Mouse (Mus musculus): ENCODE data around the gene Gm49355.

Gm49355 gene

GRCm38 (mm10) chr14:12342458-12343131 is 58.8 kb downstream of the Gm49355 start:
- in situ Hi-C loops (cut with MboI; ENCODE audit: unreplicated experiment in 2 of 2) = no loop called here

- in situ Hi-C loops (cut with MboI; ENCODE audit: unreplicated experiment in 2 of 2) = no loop called here
These were observed 59.7 kb downstream of the Gm49355 start for GRCm38 (mm10) chr14:12343451-12343941.

GRCm38 (mm10) chr14:12344061-12344745 is 60.4 kb downstream of the Gm49355 start:
- in situ Hi-C loops (cut with MboI; ENCODE audit: unreplicated experiment in 2 of 2) = no loop called here

DNA sequence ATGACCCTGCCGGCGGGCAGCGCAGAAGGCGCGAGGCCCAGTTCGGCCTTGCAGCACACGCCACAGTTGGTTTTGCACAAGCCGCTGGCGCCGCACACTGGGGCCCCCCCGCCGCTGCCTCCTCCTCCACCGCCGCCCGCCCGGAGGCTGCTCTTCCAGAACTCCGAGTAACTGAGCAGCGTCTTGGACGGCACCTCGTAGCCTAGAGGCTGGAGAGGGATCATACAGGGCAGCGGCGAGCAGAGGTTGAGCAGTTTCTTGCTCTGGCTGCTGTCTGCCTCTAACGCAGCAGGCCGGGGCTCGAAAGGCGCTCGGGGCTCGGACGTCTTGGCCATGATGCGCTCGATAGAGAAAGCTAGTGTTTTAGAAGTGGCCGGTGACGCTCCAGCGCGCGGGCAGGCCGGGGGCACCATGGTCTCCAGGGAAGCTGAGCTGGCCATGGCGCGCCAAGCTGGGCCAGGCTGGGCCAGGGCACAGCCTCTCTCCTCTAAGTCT is 61.0 kb downstream of the Gm49355 start:
- in situ Hi-C loops (cut with MboI; ENCODE audit: unreplicated experiment in 2 of 2) = no loop called here

GRCm38 (mm10) chr14:12345241-12345921 is 61.6 kb downstream of the Gm49355 start:
- in situ Hi-C loops (cut with MboI; ENCODE audit: unreplicated experiment in 2 of 2) = no loop called here

DNA sequence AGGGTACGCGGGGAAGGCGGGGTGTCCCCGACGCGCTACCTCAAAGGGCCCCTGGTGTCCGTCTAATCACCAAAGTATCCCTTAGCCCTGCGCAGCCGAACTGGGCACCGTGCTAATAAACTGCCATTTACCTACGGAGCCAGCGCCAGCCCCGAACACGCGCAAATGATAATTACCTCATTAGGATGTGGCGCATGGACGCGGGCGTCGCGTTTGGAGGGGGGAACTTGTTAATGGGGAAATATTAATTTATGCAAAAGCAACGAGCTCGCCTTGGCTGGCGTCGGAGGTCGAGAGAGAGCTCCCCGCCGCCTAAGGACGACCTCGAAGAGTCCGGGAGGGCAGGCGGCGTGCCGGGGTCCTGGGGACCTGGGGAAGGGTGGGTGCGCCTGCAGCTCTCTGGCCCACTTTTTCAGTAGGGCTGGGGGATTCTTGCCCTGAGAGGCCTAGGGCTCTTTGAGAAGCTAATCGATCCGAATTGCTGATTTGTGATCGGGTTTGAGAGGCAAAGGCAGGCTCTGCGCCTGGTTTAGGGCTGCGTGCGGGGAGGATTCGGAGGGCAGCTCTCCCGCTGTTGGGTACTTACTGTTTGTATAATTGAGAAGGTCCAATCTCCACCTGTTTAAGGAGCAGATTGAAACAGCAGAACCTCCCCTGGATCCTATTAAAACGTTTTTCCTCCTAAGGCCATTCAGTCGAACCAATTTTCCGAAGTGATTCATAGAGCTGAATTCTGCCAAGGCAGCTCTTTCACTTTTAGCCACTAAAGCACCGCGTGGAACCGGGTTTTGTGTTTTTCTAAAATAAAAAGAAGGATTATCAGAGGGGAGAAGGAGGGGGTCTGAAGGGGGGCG is 62.5 kb downstream of the Gm49355 start:
- in situ Hi-C loops (cut with MboI; ENCODE audit: unreplicated experiment in 2 of 2) = no loop called here

DNA sequence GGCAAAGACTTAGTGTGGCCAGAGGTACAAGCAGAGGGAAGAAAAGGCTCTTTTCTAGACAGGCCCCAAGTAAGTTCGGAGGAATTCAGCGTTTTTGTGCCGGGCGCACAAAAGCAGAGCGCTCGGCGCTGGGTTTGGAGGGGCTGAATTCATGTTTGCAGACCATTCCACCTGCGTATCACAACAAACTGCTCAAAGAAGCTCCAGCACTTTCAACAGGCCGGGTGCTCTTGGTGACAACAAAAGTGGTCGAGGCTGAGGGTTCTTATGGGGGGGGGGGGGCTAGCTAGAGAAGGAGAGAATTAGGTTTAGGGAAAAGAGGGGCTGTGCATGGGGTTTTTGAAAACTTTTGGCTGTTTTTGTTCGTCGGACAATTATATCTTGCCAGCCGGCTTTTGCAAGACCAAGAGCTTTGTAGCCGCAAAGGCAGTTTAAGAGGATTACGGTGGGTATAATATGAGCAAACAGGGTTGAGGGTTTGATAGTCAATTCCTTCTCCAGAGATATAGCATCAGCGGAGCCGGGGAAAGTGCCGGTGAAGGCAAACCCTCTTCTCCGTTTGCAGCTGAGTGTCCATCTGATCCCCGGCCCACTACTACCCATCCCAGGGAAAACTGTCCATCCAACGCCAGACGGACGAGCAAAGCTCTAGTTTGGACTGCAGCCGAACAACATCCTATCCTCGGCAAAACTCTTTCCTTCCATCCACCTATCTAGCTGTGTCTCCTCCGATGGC is 63.3 kb downstream of the Gm49355 start:
- in situ Hi-C loops (cut with MboI; ENCODE audit: unreplicated experiment in 2 of 2) = no loop called here

GRCm38 (mm10) chr14:12348089-12348488 is 64.3 kb downstream of the Gm49355 start, which contains the start of gene Fezf2:
Gene Fezf2, minus strand, starts transcription at chr14:12348189.
- in situ Hi-C loops (cut with MboI; ENCODE audit: unreplicated experiment in 2 of 2) = no loop called here

GRCm38 (mm10) chr14:12349334-12350090 is 65.7 kb downstream of the Gm49355 start:
- in situ Hi-C loops (cut with MboI; ENCODE audit: unreplicated experiment in 2 of 2) = no loop called here

DNA sequence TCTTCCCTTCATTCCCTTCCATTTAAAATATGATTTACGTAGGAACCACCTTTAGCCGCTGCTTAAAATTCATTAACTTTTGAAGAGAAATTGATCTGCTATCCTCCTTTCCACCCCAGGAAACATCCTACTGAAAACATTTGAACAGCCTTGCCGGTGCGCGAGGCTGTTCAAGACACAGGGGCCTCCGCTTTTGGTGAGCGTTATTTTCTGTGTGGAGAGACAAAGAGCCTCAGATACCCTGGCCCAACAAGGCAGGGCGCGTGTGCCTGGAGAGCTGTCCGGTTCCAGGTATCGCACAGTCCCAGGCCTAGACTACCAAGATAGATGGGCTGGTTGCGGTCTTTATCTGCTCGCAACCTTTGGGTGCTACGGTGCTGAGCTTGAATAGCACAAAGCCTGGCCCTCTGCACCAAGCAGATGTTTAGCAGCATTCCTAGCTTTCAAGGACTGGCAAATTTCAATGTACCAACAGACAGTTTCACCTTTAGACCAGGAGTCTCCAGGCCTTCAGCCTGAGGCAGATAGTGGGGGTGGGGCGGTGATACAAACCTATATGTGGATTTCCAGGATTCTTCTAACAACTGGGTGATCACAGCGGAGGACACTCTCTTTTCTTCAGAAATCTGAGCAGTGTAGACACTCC is 66.6 kb downstream of the Gm49355 start:
- in situ Hi-C loops (cut with MboI; ENCODE audit: unreplicated experiment in 2 of 2) = no loop called here

Data from v-Abl transformed pro-B cells (cell line).